Mouse (Mus musculus) lung, embryonic 14.5 days (tissue): ENCODE data around the gene Tmem115. TPM values are rescaled to one million over a fixed set of nuclear protein-coding genes. Genes with fewer than 3 reads are reported as not detected.

Experiments used
- ATAC-seq: fragments of 200-750 bp; cut with Nextera tagmentation; 2 replicates; pipeline ENCODE4 v1.8.0; 2017; ENCODE audit warnings: mild to moderate bottlenecking, moderate TSS enrichment, moderate library complexity; ENCODE audit not compliant: insufficient read depth
- DNase-seq: peaks from one replicate; pipeline ENCODE4 v3.0.0-alpha.2; 2015
- H3K27ac ChIP-seq: fragments of 300-500 bp; sonication (generic); 2 replicates; pipeline ENCODE4 v1.5.1; 2014; ENCODE audit warnings: low read depth, mild to moderate bottlenecking, moderate library complexity
- H3K27me3 ChIP-seq: fragments of 300-500 bp; sonication (generic); 2 replicates; pipeline ENCODE4 v1.6.1; 2014; ENCODE audit warnings: low read length, control low read depth; ENCODE audit not compliant: insufficient read depth
- H3K36me3 ChIP-seq: fragments of 300-500 bp; sonication (generic); 2 replicates; pipeline ENCODE4 v1.6.1; 2014; ENCODE audit warnings: control low read depth; ENCODE audit not compliant: insufficient read depth
- H3K4me1 ChIP-seq: fragments of 300-500 bp; sonication (generic); 2 replicates; pipeline ENCODE4 v1.6.1; 2014; ENCODE audit warnings: antibody characterized with exemption, control low read depth; ENCODE audit not compliant: insufficient read depth
- H3K4me2 ChIP-seq: fragments of 300-500 bp; sonication (generic); 2 replicates; pipeline ENCODE4 v1.6.1; 2014; ENCODE audit warnings: mild to moderate bottlenecking
- H3K4me3 ChIP-seq: fragments of 300-500 bp; sonication (generic); 2 replicates; pipeline ENCODE4 v1.5.1; 2014; ENCODE audit warnings: low read depth, low read length
- H3K9ac ChIP-seq: fragments of 300-500 bp; sonication (generic); 2 replicates; pipeline ENCODE4 v1.6.1; 2014
- H3K9me3 ChIP-seq: fragments of 300-500 bp; sonication (generic); 2 replicates; pipeline ENCODE4 v1.6.1; 2016; ENCODE audit warnings: low read depth, low read length, control low read depth
- CTCF ChIP-seq: IDR thresholded peaks from 2 replicates; pipeline ENCODE4 v1.5.1; 2016; ENCODE audit warnings: antibody characterized with exemption, low read depth
- WGBS: fragments of 180-500 bp; shearing (Covaris S2); extraction: QIAGEN DNeasy Blood & Tissue Kit; methylation state at CpG from one replicate; pipeline ENCODE4 v1.1.7; 2014; 5-methylcytosine and 5-hydroxymethylcytosine counted together
- polyA plus RNA-seq: library from polyadenylated mRNA; unstranded; fragments of >200 nt; fragmentation: Nextera tagmentation; extraction: Ambion mirVana; gene quantifications from 2 replicates; pipeline ENCODE4 v1.2.1, GENCODE M21; 2014

Gene Tmem115
- polyA plus RNA-seq, 1 experiment from 2014 or later: 45.3 TPM

- H3K9me3 ChIP-seq: no peaks in the 10 kb centered on the region
- TF ChIP-seq CTCF: no peak
- no peak within 1 kb of the TSS for H3K4me3 ChIP-seq
- 77% methylated on average over 3 of the region's 3 CpGs for WGBS
- no peak for DNase-seq
- H3K36me3 ChIP-seq: peaks cover 18% of the 10 kb centered on the region
- H3K27me3 ChIP-seq: no peaks in the 10 kb centered on the region
- ATAC-seq: no peak
- peak within 1 kb of the TSS; percentile 72 for H3K4me2 ChIP-seq
- H3K9ac ChIP-seq: no peak within 1 kb of the TSS; the same call in 1 of the 2 replicates
- peaks cover 11% of the 10 kb centered on the region for H3K4me1 ChIP-seq
- peak within 1 kb of the TSS; percentile 93; the same call in 1 of the 2 replicates for H3K27ac ChIP-seq
Observed at GRCm38 (mm10) chr9:107578587-107578986, 44.8 kb downstream of the Tmem115 start, which contains the start of gene Naa80. Naa80 (plus strand) TSS chr9:107578887.

- no peak overlapping the region for H3K4me3 ChIP-seq
- H3K4me2 ChIP-seq: no peak overlapping the region; the same call in 1 of the 2 replicates
- DNase-seq (no peak), ATAC-seq (no peak)
- H3K36me3 ChIP-seq: peaks cover 21% of the 10 kb centered on the region
- no peaks in the 10 kb centered on the region for H3K9me3 ChIP-seq
- H3K27ac ChIP-seq: peak overlapping the region; percentile 93; the same call in 1 of the 2 replicates
- H3K4me1 ChIP-seq: peaks cover 11% of the 10 kb centered on the region
- no peaks in the 10 kb centered on the region for H3K27me3 ChIP-seq
- H3K9ac ChIP-seq: no peak overlapping the region
- WGBS: 92% methylated on average over 14 of the region's 14 CpGs
- no peak for TF ChIP-seq CTCF
Observed at GRCm38 (mm10) chr9:107579023-107579900, 45.5 kb downstream of the Tmem115 start.

- peak within 1 kb of the TSS; percentile 93 for H3K27ac ChIP-seq
- DNase-seq (peak; percentile 96), ATAC-seq (peak; percentile 80)
- peaks cover 10% of the 10 kb centered on the region for H3K4me1 ChIP-seq
- H3K27me3 ChIP-seq: no peaks in the 10 kb centered on the region
- no peak for TF ChIP-seq CTCF
- WGBS: under 1% methylated on average over 32 of the region's 32 CpGs
- no peaks in the 10 kb centered on the region for H3K9me3 ChIP-seq
- peak within 1 kb of the TSS; percentile 51 for H3K4me3 ChIP-seq
- H3K4me2 ChIP-seq: peak within 1 kb of the TSS; percentile 73
- H3K9ac ChIP-seq: peak within 1 kb of the TSS; percentile 66
- H3K36me3 ChIP-seq: peaks cover 18% of the 10 kb centered on the region; the same call in 1 of the 2 replicates
Observed at GRCm38 (mm10) chr9:107580501-107581317, 47.0 kb downstream of the Tmem115 start, which contains the start of gene Hyal3. Hyal3 (plus strand) TSS chr9:107580818.

- Histone ChIP-seq H3K27ac (peak overlapping the region; percentile 93), H3K9me3 (no peaks in the 10 kb centered on the region), H3K4me3 (peak overlapping the region; percentile 51), H3K27me3 (no peaks in the 10 kb centered on the region), H3K4me1 (peaks cover 4% of the 10 kb centered on the region), H3K4me2 (peak overlapping the region; percentile 73), H3K9ac (peak overlapping the region; percentile 66), H3K36me3 (peaks cover 18% of the 10 kb centered on the region; the same call in 1 of the 2 replicates)
- no peak for DNase-seq
- 60% methylated on average over 4 of the region's 4 CpGs for WGBS
- ATAC-seq: no peak
- TF ChIP-seq CTCF: no peak
Observed at GRCm38 (mm10) chr9:107581584-107581983, 47.8 kb downstream of the Tmem115 start.

GRCm38 (mm10) chr9:107582509-107583062 lies 48.8 kb downstream of the Tmem115 start:
- no peak overlapping the region; the same call in 1 of the 2 replicates for H3K9ac ChIP-seq
- DNase-seq: no peak

GRCm38 (mm10) chr9:107583174-107583573 lies 49.4 kb downstream of the Tmem115 start:
- TF ChIP-seq CTCF: no peak
- no peak for ATAC-seq
- 91% methylated on average over 14 of the region's 14 CpGs for WGBS

More at GRCm38 (mm10) chr9:107582509-107583062, 48.8 kb downstream of the Tmem115 start:
- 87% methylated on average over 7 of the region's 7 CpGs for WGBS
- Histone ChIP-seq H3K4me1 (no peaks in the 10 kb centered on the region), H3K4me3 (no peak overlapping the region), H3K27me3 (no peaks in the 10 kb centered on the region), H3K36me3 (peaks cover 18% of the 10 kb centered on the region; the same call in 1 of the 2 replicates), H3K27ac (no peak overlapping the region), H3K9me3 (no peaks in the 10 kb centered on the region), H3K4me2 (0 out of 2 replicates have a peak overlapping the region, but pooled peaks have one; percentile 73)
- ATAC-seq: no peak
- TF ChIP-seq CTCF: no peak

More at GRCm38 (mm10) chr9:107583174-107583573, 49.4 kb downstream of the Tmem115 start:
- H3K4me1 ChIP-seq: peaks cover 2% of the 10 kb centered on the region; the same call in 1 of the 2 replicates
- H3K9me3 ChIP-seq: no peaks in the 10 kb centered on the region
- H3K4me2 ChIP-seq: no peak overlapping the region
- H3K27me3 ChIP-seq: no peaks in the 10 kb centered on the region
- H3K36me3 ChIP-seq: peaks cover 18% of the 10 kb centered on the region; the same call in 1 of the 2 replicates
- H3K27ac ChIP-seq: no peak overlapping the region
- DNase-seq: no peak
- H3K4me3 ChIP-seq: no peak overlapping the region
- no peak overlapping the region for H3K9ac ChIP-seq
